Mouse (Mus musculus) forebrain, embryonic 13.5 days (tissue): ENCODE data around the gene Otud3. TPM values are rescaled to one million over a fixed set of nuclear protein-coding genes. Genes with fewer than 3 reads are reported as not detected.

Experiments
- ATAC-seq: fragments of 200-750 bp; cut with Nextera tagmentation; 2 replicates; pipeline ENCODE4 v1.8.0; 2017
- H3K27ac ChIP-seq: fragments of 300-500 bp; sonication (generic); 2 replicates; pipeline ENCODE4 v1.5.1; 2015; ENCODE audit warnings: inconsistent platforms, mild to moderate bottlenecking, moderate library complexity
- H3K27me3 ChIP-seq: fragments of 300-500 bp; sonication (generic); 2 replicates; pipeline ENCODE4 v1.6.1; 2015; ENCODE audit warnings: mild to moderate bottlenecking, inconsistent platforms
- H3K36me3 ChIP-seq: fragments of 300-500 bp; sonication (generic); 2 replicates; pipeline ENCODE4 v1.6.1; 2015; ENCODE audit warnings: mild to moderate bottlenecking, inconsistent platforms; ENCODE audit not compliant: poor library complexity, severe bottlenecking
- H3K4me1 ChIP-seq: fragments of 300-500 bp; sonication (generic); 2 replicates; pipeline ENCODE4 v1.6.1; 2015; ENCODE audit warnings: inconsistent platforms
- H3K4me2 ChIP-seq: fragments of 300-500 bp; sonication (generic); 2 replicates; pipeline ENCODE4 v1.6.1; 2015; ENCODE audit warnings: inconsistent platforms, mild to moderate bottlenecking, moderate library complexity
- H3K4me3 ChIP-seq: fragments of 300-500 bp; sonication (generic); 2 replicates; pipeline ENCODE4 v1.5.1; 2015; ENCODE audit warnings: mild to moderate bottlenecking, inconsistent platforms
- H3K9ac ChIP-seq: fragments of 300-500 bp; sonication (generic); 2 replicates; pipeline ENCODE4 v1.6.1; 2015; ENCODE audit warnings: mild to moderate bottlenecking, inconsistent platforms
- H3K9me3 ChIP-seq: fragments of 300-500 bp; sonication (generic); replicated peaks from 2 replicates; pipeline ENCODE4 v1.6.1; 2016; ENCODE audit warnings: inconsistent platforms
- WGBS: fragments of 180-500 bp; shearing (Covaris S2); methylation state at CpG from one replicate; pipeline ENCODE4 v1.1.7; 2015; 5-methylcytosine and 5-hydroxymethylcytosine counted together
- polyA plus RNA-seq: library from polyadenylated mRNA; unstranded; fragments of >200 nt; fragmentation: Nextera tagmentation; extraction: Ambion mirVana; gene quantifications from 2 replicates; pipeline ENCODE4 v1.2.1, GENCODE M21; 2015

The Otud3 gene
- 2.5 and 3.6 TPM in 2 replicates for polyA plus RNA-seq

DNA sequence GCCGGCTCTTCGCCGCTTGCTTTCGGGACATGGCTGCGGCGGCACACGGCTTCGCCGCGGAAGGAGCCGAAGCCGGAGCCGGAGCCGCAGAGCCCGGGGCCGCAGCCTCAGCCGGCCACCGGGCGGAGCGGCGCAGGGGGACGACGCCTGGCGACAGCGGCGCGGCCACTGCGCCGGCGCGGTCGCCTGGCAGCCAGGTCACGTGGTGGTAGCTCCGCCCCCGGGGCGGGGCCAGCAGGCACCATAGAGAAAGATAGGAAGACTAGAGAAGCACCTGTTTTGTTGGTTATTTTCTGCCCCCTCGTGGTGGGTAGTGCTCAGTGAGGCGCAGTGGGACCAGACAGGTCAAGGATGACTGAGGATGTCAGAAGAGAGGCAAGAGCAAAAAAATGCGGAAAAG is at the start of gene Otud3:
Otud3 (minus strand) TSS at position 149 of the 400 bp plus-strand sequence.
- Histone ChIP-seq H3K27me3 (no peaks in the 10 kb centered on the region), H3K4me3 (peak within 1 kb of the TSS; percentile 94), H3K4me1 (peaks cover 20% of the 10 kb centered on the region), H3K9ac (peak within 1 kb of the TSS; percentile 95), H3K4me2 (peak within 1 kb of the TSS; percentile 98), H3K36me3 (peaks cover 16% of the 10 kb centered on the region), H3K27ac (peak within 1 kb of the TSS; percentile 74), H3K9me3 (no peaks in the 10 kb centered on the region)
- peak; percentile 94 for ATAC-seq
- WGBS: 1% methylated on average over 39 of the region's 39 CpGs

DNA sequence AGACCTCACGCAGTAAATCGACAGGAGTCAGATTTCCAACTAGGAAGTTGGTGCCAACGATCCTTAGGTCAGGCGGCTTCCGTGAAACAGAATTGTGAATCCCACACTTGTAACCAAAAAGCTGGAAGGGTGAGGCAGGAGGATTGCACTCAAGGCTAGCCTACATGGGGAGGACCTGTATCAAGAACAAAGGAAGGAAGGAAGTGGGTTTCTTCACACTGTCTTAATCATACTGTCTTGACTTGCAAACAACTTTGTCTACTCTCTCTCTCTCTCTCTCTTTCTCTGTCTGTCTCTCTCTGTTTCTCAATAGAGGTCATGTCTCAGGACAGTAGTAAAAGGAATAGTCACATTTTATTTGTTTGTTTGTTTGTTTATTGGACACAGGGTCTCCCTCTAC is 49.0 kb upstream of the Otud3 start:
- 85% methylated on average over 5 of the region's 5 CpGs for WGBS
- no peak overlapping the region for H3K4me3 ChIP-seq

DNA sequence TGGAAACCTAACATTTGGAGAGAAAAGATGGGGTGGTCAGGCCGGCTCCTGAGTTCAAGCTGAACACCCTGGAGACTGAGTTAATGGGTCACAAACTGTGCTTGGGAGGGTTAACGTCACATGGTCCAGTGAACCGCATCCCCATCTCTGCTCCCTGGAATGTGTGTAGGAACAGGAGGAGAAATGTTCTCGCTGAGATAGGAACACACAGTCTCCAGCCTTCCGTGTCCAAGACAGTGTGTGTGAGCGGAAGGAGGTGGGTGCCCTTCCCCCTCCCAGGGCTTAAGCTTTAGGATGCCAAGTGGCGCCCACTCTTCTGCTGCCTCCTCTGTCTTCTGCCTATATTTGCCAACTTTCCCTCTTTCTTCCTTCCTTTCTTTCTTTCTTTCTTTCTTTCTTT is 46.2 kb upstream of the Otud3 start:
- Histone ChIP-seq H3K36me3 (no peaks in the 10 kb centered on the region), H3K4me2 (no peak overlapping the region), H3K9me3 (no peaks in the 10 kb centered on the region), H3K27me3 (no peaks in the 10 kb centered on the region), H3K27ac (no peak overlapping the region), H3K4me3 (no peak overlapping the region), H3K9ac (no peak overlapping the region), H3K4me1 (no peaks in the 10 kb centered on the region)
- WGBS: 83% methylated on average over 7 of the region's 7 CpGs
- no peak for ATAC-seq

More for the DNA sequence above, 49.0 kb upstream of the Otud3 start:
- Histone ChIP-seq H3K4me1 (no peaks in the 10 kb centered on the region), H3K9ac (no peak overlapping the region), H3K4me2 (no peak overlapping the region), H3K27me3 (no peaks in the 10 kb centered on the region), H3K36me3 (no peaks in the 10 kb centered on the region), H3K9me3 (no peaks in the 10 kb centered on the region), H3K27ac (no peak overlapping the region)
- ATAC-seq: no peak

DNA sequence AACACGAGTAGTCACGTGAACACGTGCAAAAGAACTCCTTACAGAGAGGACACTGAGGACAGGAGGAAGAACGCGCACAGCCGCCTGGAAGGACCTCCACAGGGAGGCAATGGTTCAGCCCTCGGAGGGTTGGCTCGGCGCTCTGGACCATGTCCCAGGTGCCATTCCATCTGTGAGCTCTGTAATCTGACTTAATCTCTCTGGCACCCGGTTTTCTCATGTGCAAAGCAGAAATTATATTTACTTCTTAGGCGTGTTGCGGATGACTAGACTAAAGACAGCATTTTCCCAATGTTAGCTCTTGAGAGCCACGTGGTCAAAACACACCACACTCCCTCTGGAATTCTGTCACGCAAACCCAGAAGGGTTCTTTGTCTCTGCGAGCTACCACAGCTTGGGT is 45.4 kb upstream of the Otud3 start:
- H3K9ac ChIP-seq: no peak overlapping the region
- whole genome bisulfite sequencing: 89% methylated on average over 15 of the region's 15 CpGs
- H3K4me2 ChIP-seq: no peak overlapping the region
- no peaks in the 10 kb centered on the region for H3K27me3 ChIP-seq
- no peak overlapping the region for H3K4me3 ChIP-seq
- ATAC-seq: no peak
- H3K36me3 ChIP-seq: no peaks in the 10 kb centered on the region
- no peak overlapping the region for H3K27ac ChIP-seq
- no peaks in the 10 kb centered on the region for H3K4me1 ChIP-seq
- no peaks in the 10 kb centered on the region for H3K9me3 ChIP-seq

DNA sequence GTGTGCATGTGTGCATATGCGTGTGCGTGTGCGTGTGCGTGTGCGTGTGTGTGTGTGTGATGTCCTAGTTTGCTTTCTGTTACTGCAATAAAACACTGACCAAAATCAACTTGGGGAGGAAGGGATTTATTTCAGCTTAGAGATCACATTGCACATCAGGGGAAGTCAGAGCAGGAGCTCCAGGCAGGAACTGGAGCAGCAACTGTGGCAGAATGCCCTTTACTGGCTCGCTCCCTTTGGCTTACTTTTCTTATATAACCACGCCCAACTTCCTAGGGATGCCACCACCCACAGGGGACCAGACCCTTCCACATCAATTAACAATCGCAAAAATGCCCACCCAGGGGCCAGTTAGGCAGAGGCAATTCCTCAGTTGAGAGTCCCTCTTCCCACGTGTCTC is 44.9 kb upstream of the Otud3 start:
- Histone ChIP-seq H3K4me2 (no peak overlapping the region), H3K27ac (no peak overlapping the region), H3K4me3 (no peak overlapping the region), H3K27me3 (no peaks in the 10 kb centered on the region), H3K9me3 (no peaks in the 10 kb centered on the region), H3K9ac (no peak overlapping the region), H3K36me3 (no peaks in the 10 kb centered on the region), H3K4me1 (no peaks in the 10 kb centered on the region)
- no peak for ATAC-seq
- WGBS: 87% methylated on average over 9 of the region's 9 CpGs

DNA sequence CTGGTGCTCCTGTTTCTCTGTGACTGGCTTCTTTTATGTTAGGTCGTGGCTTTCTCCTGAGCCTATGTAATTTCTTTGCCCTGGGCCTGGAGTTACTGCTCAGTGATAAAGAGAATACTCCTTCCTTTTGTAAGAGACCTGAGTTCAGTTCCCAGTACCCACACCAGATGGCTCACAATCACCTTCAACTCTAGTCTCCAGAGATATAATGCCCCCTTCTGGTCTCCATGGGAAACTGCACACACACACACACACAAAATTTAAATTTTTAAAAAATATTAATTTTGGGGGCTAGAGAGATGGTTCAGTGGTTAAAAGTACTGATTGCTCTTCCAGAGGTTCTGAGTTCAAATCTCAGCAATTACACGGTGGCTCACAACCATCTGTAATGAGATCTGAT is 34.5 kb upstream of the Otud3 start:
- Histone ChIP-seq H3K27me3 (no peaks in the 10 kb centered on the region), H3K27ac (no peak overlapping the region), H3K9me3 (no peaks in the 10 kb centered on the region), H3K9ac (no peak overlapping the region), H3K36me3 (no peaks in the 10 kb centered on the region), H3K4me1 (0 out of 2 replicates have a peak, but pooled peaks cover 3% of the 10 kb centered on the region), H3K4me2 (no peak overlapping the region), H3K4me3 (no peak overlapping the region)
- WGBS: 93% methylated on average over 2 of the region's 2 CpGs
- no peak for ATAC-seq

DNA sequence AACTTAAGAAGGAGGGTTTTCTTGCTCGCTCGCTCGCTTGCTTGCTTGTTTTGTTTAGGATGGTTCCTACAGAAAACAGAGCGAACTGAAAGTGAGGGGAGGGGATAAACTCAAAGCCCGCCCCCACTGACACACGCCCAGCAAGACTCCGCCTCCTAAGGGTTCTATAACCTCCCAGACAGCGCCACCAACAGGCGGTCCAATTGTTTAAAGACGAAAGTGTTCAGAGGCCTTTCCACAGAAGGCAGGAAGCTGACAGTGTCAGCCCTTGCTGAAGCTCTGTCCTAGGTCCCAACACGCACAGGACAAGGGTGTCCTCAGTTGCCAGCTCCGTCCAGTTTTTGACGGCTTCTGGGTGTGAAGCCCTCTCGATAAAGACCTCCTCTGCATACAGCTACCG is 30.0 kb upstream of the Otud3 start:
- WGBS: 24% methylated on average over 15 of the region's 15 CpGs
- Histone ChIP-seq H3K36me3 (no peaks in the 10 kb centered on the region), H3K4me2 (peak overlapping the region; percentile 20; the same call in 1 of the 2 replicates)

DNA sequence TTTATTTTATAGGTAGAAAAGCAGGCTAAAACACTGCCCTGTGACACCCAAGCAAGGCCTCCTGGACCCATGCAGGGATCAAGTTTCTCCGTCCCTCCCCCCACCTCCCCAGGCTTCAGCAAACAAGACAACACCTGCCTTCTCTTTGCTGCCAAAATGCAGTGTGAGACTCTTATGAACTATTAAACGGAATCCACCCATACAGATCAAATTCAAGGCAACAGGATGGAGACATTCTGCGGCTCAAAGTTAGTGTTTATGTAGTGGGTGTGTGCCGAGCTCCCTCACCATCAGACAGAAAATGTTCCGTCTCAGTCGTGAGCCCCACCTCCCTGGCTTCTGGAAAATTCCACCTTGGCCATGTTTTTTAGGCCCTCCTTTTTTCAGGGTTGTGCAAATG is 28.2 kb upstream of the Otud3 start:
- Histone ChIP-seq H3K9ac (peak overlapping the region; percentile 16; the same call in 1 of the 2 replicates), H3K27me3 (no peaks in the 10 kb centered on the region; the same call in 1 of the 2 replicates), H3K27ac (no peak overlapping the region), H3K9me3 (no peaks in the 10 kb centered on the region), H3K4me2 (no peak overlapping the region), H3K4me1 (0 out of 2 replicates have a peak, but pooled peaks cover 10% of the 10 kb centered on the region), H3K4me3 (no peak overlapping the region), H3K36me3 (no peaks in the 10 kb centered on the region)
- 68% methylated on average over 6 of the region's 6 CpGs for WGBS
- no peak for ATAC-seq

More for the DNA sequence above, 30.0 kb upstream of the Otud3 start:
- Histone ChIP-seq H3K9ac (no peak overlapping the region), H3K4me1 (0 out of 2 replicates have a peak, but pooled peaks cover 10% of the 10 kb centered on the region), H3K9me3 (no peaks in the 10 kb centered on the region), H3K27me3 (no peaks in the 10 kb centered on the region; the same call in 1 of the 2 replicates), H3K27ac (no peak overlapping the region), H3K4me3 (no peak overlapping the region)
- no peak for ATAC-seq

DNA sequence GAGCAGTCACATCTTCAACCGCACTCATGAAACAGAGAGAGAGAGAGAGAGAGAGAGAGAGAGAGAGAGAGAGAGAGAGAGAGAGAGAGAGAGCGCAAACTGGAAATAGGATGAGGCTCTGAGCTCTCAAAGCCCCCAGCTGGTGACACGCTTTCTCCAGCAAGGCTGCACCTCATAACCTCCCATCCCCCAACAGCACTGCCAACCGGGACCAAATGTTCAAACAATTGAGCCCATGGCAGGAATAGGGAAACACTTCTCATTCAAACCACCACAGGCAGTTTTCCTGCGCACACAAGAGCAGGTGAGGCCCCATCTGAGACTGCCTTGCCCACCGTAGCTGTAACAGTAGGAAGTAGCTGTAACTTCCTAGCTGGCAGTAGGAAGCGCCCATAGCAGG is 27.7 kb upstream of the Otud3 start:
- WGBS: 32% methylated on average over 7 of the region's 7 CpGs
- H3K4me3 ChIP-seq: no peak overlapping the region
- no peaks in the 10 kb centered on the region for H3K36me3 ChIP-seq
- no peak overlapping the region for H3K4me2 ChIP-seq
- no peak for ATAC-seq
- H3K27me3 ChIP-seq: no peaks in the 10 kb centered on the region; the same call in 1 of the 2 replicates
- H3K27ac ChIP-seq: no peak overlapping the region
- H3K4me1 ChIP-seq: 0 out of 2 replicates have a peak, but pooled peaks cover 10% of the 10 kb centered on the region
- no peak overlapping the region for H3K9ac ChIP-seq
- H3K9me3 ChIP-seq: no peaks in the 10 kb centered on the region

DNA sequence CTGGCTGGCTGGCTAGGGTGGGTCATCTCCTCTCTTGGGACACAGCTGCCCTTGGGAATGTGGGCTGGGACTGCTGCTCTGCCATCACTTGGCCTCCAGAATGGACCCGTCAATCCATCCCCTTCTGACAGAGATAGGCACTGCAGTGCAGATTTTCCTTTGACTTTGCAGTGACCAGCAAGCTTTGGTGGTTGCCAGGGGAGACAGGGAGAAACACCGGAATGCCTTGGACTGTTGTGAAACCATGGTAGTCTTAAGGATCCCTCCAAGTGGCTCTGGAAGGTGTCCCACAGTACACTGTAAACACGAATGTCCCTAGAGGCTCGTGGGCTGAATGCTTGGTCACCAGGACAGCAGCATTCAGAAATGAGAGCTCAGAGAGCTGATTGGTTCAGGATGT is 25.7 kb upstream of the Otud3 start:
- no peaks in the 10 kb centered on the region for H3K36me3 ChIP-seq
- H3K27me3 ChIP-seq: no peaks in the 10 kb centered on the region; the same call in 1 of the 2 replicates
- no peak overlapping the region for H3K4me3 ChIP-seq
- no peak for ATAC-seq
- H3K9me3 ChIP-seq: no peaks in the 10 kb centered on the region
- H3K4me2 ChIP-seq: no peak overlapping the region
- no peak overlapping the region for H3K9ac ChIP-seq
- 0 out of 2 replicates have a peak, but pooled peaks cover 10% of the 10 kb centered on the region for H3K4me1 ChIP-seq
- 58% methylated on average over 4 of the region's 4 CpGs for WGBS
- H3K27ac ChIP-seq: no peak overlapping the region

DNA sequence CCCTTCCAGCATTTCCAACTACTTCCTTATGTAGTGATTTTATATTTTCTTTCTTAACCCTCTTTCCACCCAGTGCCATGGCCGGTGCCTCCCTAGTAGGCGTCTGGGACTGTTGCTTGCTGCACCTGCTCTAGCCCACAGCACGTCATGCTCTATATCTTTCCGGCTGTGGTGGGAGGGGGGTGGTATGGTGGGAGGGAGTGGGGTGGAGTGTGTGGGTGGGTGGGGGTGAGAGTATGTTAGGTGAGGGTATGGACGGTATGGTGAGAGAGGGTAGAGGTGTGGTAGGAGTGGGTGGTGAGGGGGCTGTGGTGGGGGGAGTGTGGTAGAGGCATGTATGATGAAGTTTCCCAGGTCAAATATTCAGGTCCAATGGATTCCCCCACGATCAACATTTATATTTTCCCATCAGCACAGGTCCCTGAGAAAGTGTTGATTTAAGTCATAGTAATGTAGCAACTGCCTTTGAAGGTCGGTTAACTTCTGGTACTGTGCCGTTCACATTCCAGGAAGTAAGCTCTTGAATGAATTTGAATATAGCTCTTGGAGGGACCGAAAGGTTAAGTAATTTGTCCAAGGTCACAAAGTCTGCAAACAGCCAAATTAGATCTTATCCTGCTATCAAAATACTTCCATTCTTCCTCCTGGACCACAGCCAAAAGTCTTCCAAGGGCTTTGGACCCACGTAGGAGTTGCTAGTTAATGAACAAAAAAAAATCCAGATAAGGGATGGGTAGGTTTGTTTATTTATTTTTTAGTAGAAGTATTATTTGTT is 24.9 kb upstream of the Otud3 start:
- Histone ChIP-seq H3K27ac (no peak overlapping the region), H3K4me3 (no peak overlapping the region), H3K9ac (no peak overlapping the region), H3K9me3 (no peaks in the 10 kb centered on the region), H3K4me2 (no peak overlapping the region), H3K27me3 (no peaks in the 10 kb centered on the region; the same call in 1 of the 2 replicates), H3K4me1 (0 out of 2 replicates have a peak, but pooled peaks cover 9% of the 10 kb centered on the region), H3K36me3 (no peaks in the 10 kb centered on the region)
- no peak for ATAC-seq
- 82% methylated on average over 10 of the region's 10 CpGs for WGBS

DNA sequence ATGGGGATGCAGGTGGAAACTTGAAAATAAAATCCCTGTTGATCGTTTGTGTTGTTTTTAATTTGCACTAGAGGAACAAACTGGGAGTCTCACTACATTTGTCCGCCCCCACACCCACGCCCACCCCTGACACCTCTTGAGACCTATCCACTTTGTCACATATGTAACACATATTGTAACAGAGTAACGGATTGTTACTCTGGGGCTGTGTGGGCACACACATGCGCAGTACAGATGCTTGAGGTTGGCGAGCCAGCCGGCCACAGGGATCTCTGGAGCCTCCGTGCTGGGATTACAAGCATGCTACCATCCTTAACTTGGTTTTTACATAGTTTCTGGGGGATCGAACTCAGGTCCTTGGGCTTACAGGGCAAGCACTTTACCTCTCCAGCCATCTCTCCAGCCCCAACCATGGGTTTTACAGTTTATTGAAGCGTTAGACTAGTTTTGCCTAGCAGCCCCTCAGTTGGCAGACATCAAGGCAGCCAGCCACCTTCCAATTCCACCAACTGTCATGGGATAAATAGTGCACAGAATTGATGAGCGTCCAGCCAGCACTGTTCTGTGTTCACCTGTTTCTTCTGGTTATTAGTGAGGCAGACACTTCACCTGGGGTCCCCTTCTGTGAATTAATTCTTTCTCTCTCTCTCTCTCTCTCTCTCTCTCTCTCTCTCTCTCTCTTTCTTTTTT is 20.9 kb upstream of the Otud3 start:
- Histone ChIP-seq H3K4me1 (no peaks in the 10 kb centered on the region), H3K4me3 (no peak overlapping the region), H3K27me3 (no peaks in the 10 kb centered on the region), H3K4me2 (no peak overlapping the region), H3K9me3 (no peaks in the 10 kb centered on the region), H3K27ac (no peak overlapping the region), H3K36me3 (no peaks in the 10 kb centered on the region), H3K9ac (no peak overlapping the region)
- ATAC-seq: no peak
- 89% methylated on average over 11 of the region's 11 CpGs for WGBS
